Mouse (Mus musculus) hematopoietic multipotent progenitor cell, adult 10-12 weeks (in vitro differentiated cells): ENCODE results near the gene Scgb2b19. TPM values are rescaled to one million over a fixed set of nuclear protein-coding genes. Genes with fewer than 3 reads are reported as not detected.

Source experiments
- polyA plus RNA-seq: library from polyadenylated mRNA; stranded (reverse); fragments of >175 nt; gene quantifications from 2 replicates; pipeline ENCODE4 v1.2.3, GENCODE M21; 2012; ENCODE audit warnings: low replicate concordance

Scgb2b19 gene
- not detected in 2 replicates for polyA plus RNA-seq

DNA sequence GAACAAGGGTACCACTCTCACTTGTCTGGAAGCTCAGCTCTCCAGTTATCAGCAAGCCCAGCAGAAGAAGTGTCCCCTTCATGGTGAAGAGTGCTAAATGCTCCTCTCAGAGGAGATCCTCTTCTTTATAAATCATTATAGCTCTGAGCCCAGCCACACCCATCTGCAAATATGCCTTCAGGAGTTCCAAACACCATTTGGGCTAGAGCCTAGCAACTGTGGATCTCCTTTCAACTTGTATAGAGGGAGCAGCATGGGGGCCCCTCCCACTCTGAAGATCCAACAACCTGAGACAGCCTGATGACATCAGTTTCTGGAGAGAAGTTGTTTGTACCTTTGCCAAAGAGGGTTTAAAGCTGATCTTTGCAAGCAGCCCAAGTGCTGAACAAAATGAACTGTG is at the start of gene Scgb2b19:
TSS of gene Scgb2b19 (minus strand) at position 101 of the 400 bp plus-strand sequence.

GRCm38 (mm10) chr7:33286991-33287390 is 6.9 kb upstream of the Scgb2b19 start, which contains the start of gene Scgb1b19:
Scgb1b19 (plus strand) TSS chr7:33287291.

Other genes starting within 250 kb of the Scgb2b19 start
- gene Scgb2b17, start 223.8 kb downstream of the Scgb2b19 start, polyA plus RNA-seq: not detected in 2 replicates
- gene Scgb1b17, start 216.9 kb downstream of the Scgb2b19 start, polyA plus RNA-seq: not detected in 2 replicates
- gene Scgb2b18, start 106.5 kb downstream of the Scgb2b19 start, polyA plus RNA-seq: not detected in 2 replicates
- not detected in 2 replicates for gene Scgb1b18, start 94.8 kb downstream of the Scgb2b19 start, polyA plus RNA-seq
- not detected in 2 replicates for gene Scgb1b19, start 7.0 kb upstream of the Scgb2b19 start, polyA plus RNA-seq
- gene Scgb2b20, start 86.0 kb upstream of the Scgb2b19 start, polyA plus RNA-seq: not detected in 2 replicates
- not detected in 2 replicates for gene Scgb1b20, start 92.9 kb upstream of the Scgb2b19 start, polyA plus RNA-seq
- gene Scgb2b21, start 240.1 kb upstream of the Scgb2b19 start, polyA plus RNA-seq: not detected in 2 replicates